Mouse (Mus musculus) embryo, embryonic 11 days (tissue): Measurements from ENCODE around the gene Trpm3.

ENCODE experiments used
- DNase-seq: peaks from one replicate; pipeline ENCODE4 v3.0.0-alpha.2; 2015

Trpm3 gene

GRCm38 (mm10) chr19:22138590-22139421 is at the start of gene Trpm3:
TSS of gene Trpm3 (plus strand) at chr19:22139046.
- peak; percentile 89 for DNase-seq

GRCm38 (mm10) chr19:22100582-22100981 is 38.3 kb upstream of the Trpm3 start:
- peak; percentile 6 for DNase-seq

GRCm38 (mm10) chr19:22103865-22104264 is 35.0 kb upstream of the Trpm3 start:
- DNase-seq = no peak

- DNase-seq = peak; percentile 4
Measured at GRCm38 (mm10) chr19:22104848-22105484, 33.9 kb upstream of the Trpm3 start.

GRCm38 (mm10) chr19:22105648-22106047 is 33.2 kb upstream of the Trpm3 start:
- peak; percentile 16 for DNase-seq

GRCm38 (mm10) chr19:22108893-22109463 is 29.9 kb upstream of the Trpm3 start:
- DNase-seq = no peak

- DNase-seq = no peak
Measured at GRCm38 (mm10) chr19:22120976-22121375, 17.9 kb upstream of the Trpm3 start.

GRCm38 (mm10) chr19:22121631-22122030 is 17.2 kb upstream of the Trpm3 start:
- DNase-seq = no peak

- DNase-seq = no peak
Measured at GRCm38 (mm10) chr19:22132626-22133025, 6.2 kb upstream of the Trpm3 start.

GRCm38 (mm10) chr19:22178549-22178948 is 39.7 kb downstream of the Trpm3 start:
- no peak for DNase-seq

GRCm38 (mm10) chr19:22179017-22179416 is 40.2 kb downstream of the Trpm3 start:
- DNase-seq = no peak

- no peak for DNase-seq
Measured at GRCm38 (mm10) chr19:22180136-22180535, 41.3 kb downstream of the Trpm3 start.

- DNase-seq = peak; percentile 12
Measured at GRCm38 (mm10) chr19:22189716-22190115, 50.9 kb downstream of the Trpm3 start.

- DNase-seq = no peak
Measured at GRCm38 (mm10) chr19:22222520-22222919, 83.7 kb downstream of the Trpm3 start.

- no peak for DNase-seq
Measured at GRCm38 (mm10) chr19:22234187-22234586, 95.3 kb downstream of the Trpm3 start.

- DNase-seq = no peak
Measured at GRCm38 (mm10) chr19:22249076-22249475, 110.2 kb downstream of the Trpm3 start.

- DNase-seq = peak; percentile 50
Measured at GRCm38 (mm10) chr19:22272916-22273315, 134.1 kb downstream of the Trpm3 start.

- no peak for DNase-seq
Measured at GRCm38 (mm10) chr19:22284651-22285050, 145.8 kb downstream of the Trpm3 start.

GRCm38 (mm10) chr19:22292671-22293070 is 153.8 kb downstream of the Trpm3 start:
- DNase-seq = no peak

- DNase-seq = no peak
Measured at GRCm38 (mm10) chr19:22300906-22301305, 162.1 kb downstream of the Trpm3 start.

GRCm38 (mm10) chr19:22303021-22303951 is 164.4 kb downstream of the Trpm3 start:
- peak; percentile 31 for DNase-seq

- DNase-seq = peak; percentile 90
Measured at GRCm38 (mm10) chr19:22303952-22304655, 165.3 kb downstream of the Trpm3 start.
